Mouse (Mus musculus) spleen, postnatal 4 days (tissue): ENCODE results near the gene Olfr924.
"Not testable (repeated sequence)": the region's sequence is repeated elsewhere in the genome, so short reads cannot be mapped to it uniquely, and the experiment has no call there.

ENCODE experiments used
- DNase-seq, 2 experiments: peaks; one replicate each; pipeline ENCODE4 v3.0.0; 2022; ENCODE audit warnings: low spot score in 2 of 2

The Olfr924 gene

GRCm38 (mm10) chr9:38844149-38844548 is at the start of gene Olfr924:
Gene Olfr924 (plus strand): TSS chr9:38844449.
- no peak for DNase-seq

- DNase-seq = no peak
Measured at GRCm38 (mm10) chr9:38805696-38806095, 38.6 kb upstream of the Olfr924 start.

- DNase-seq = no peak
Measured at GRCm38 (mm10) chr9:38814314-38814713, 29.9 kb upstream of the Olfr924 start, which contains the start of gene Olfr922. Gene Olfr922 (plus strand): TSS chr9:38814614.

- DNase-seq = no peak
Measured at GRCm38 (mm10) chr9:38815458-38815986, 28.7 kb upstream of the Olfr924 start.

GRCm38 (mm10) chr9:38826245-38826644 is 18.0 kb upstream of the Olfr924 start, which contains the start of gene Olfr923:
Gene Olfr923 (plus strand): TSS chr9:38826545.
- DNase-seq = no peak

- no peak for DNase-seq
Measured at GRCm38 (mm10) chr9:38833027-38833426, 11.2 kb upstream of the Olfr924 start.

GRCm38 (mm10) chr9:38854760-38855159 is 10.5 kb downstream of the Olfr924 start, which contains the start of gene Olfr26:
Gene Olfr26 (plus strand): TSS chr9:38855060.
- DNase-seq = no peak

DNA sequence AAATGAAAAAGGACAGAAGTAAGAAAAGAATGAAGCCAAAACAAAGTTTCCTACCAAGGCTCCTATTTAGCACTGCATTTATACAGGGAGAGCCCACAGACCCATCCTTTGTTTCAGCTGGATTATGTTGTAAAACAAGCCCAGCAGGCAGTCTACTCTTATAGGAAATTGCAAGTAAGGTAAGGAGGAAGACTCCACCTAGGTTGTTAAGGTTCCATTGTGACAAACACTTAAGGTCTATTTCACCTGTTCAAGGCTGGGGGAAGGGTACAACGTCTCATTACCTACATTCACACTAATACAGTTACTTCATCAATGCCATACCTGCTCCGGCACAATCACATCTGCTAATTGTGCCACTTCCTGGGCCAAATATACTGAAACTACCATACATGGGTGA is 30.6 kb downstream of the Olfr924 start:
- not testable (repeated sequence) for DNase-seq

- DNase-seq = no peak
Measured at GRCm38 (mm10) chr9:38876826-38877225, 32.6 kb downstream of the Olfr924 start, which contains the start of gene Olfr926. Gene Olfr926 (plus strand): TSS chr9:38877126.
